Mouse (Mus musculus) limb, embryonic 10.5 days (tissue): ENCODE data around the gene Dlx4. TPM values are rescaled to one million over a fixed set of nuclear protein-coding genes. Genes with fewer than 3 reads are reported as not detected.

Source experiments
- DNase-seq: peaks from one replicate; pipeline ENCODE4 v3.0.0-alpha.2; 2017; ENCODE audit warnings: low spot score
- H3K27ac ChIP-seq: fragments of 300-500 bp; sonication (generic); 2 replicates; pipeline ENCODE4 v1.5.1; 2016; ENCODE audit warnings: mild to moderate bottlenecking
- H3K27me3 ChIP-seq: fragments of 300-500 bp; sonication (generic); 2 replicates; pipeline ENCODE4 v1.6.1; 2016; ENCODE audit warnings: low read depth, mild to moderate bottlenecking; ENCODE audit not compliant: poor library complexity, severe bottlenecking
- H3K36me3 ChIP-seq: fragments of 300-500 bp; sonication (generic); 2 replicates; pipeline ENCODE4 v1.6.1; 2016; ENCODE audit warnings: mild to moderate bottlenecking, moderate library complexity
- H3K4me1 ChIP-seq: fragments of 300-500 bp; sonication (generic); 2 replicates; pipeline ENCODE4 v1.6.1; 2016
- H3K4me3 ChIP-seq: fragments of 300-500 bp; sonication (generic); 2 replicates; pipeline ENCODE4 v1.5.1; 2016; ENCODE audit warnings: mild to moderate bottlenecking, moderate library complexity
- H3K9me3 ChIP-seq: fragments of 300-500 bp; sonication (generic); replicated peaks from 2 replicates; pipeline ENCODE4 v1.6.1; 2016; ENCODE audit warnings: mild to moderate bottlenecking
- WGBS: fragments of 180-500 bp; shearing (Covaris S2); methylation state at CpG from one replicate; pipeline ENCODE4 v1.1.7; 2016; 5-methylcytosine and 5-hydroxymethylcytosine counted together
- polyA plus RNA-seq: library from polyadenylated mRNA; unstranded; fragments of >200 nt; fragmentation: Nextera tagmentation; extraction: Ambion mirVana; gene quantifications from 2 replicates; pipeline ENCODE4 v1.2.1, GENCODE M21; 2016

Gene Dlx4
- polyA plus RNA-seq, 1 experiment from 2014 or later: 0.85 TPM

- DNase-seq: no peak
- H3K27ac ChIP-seq: no peak overlapping the region
- H3K4me1 ChIP-seq: peaks cover 56% of the 10 kb centered on the region
- 74% methylated on average over 6 of the region's 6 CpGs for WGBS
- H3K9me3 ChIP-seq: no peaks in the 10 kb centered on the region
- H3K27me3 ChIP-seq: peaks cover 68% of the 10 kb centered on the region
- H3K36me3 ChIP-seq: no peaks in the 10 kb centered on the region
- no peak overlapping the region for H3K4me3 ChIP-seq
Observed at GRCm38 (mm10) chr11:95133321-95133720, 12.7 kb downstream of the Dlx4 start.

- Histone ChIP-seq H3K4me3 (no peak overlapping the region), H3K36me3 (no peaks in the 10 kb centered on the region), H3K9me3 (no peaks in the 10 kb centered on the region), H3K27ac (no peak overlapping the region), H3K27me3 (peaks cover 63% of the 10 kb centered on the region), H3K4me1 (peaks cover 52% of the 10 kb centered on the region)
- no peak for DNase-seq
- WGBS: 64% methylated on average over 17 of the region's 17 CpGs
Observed at GRCm38 (mm10) chr11:95130668-95131252, 15.3 kb downstream of the Dlx4 start.

GRCm38 (mm10) chr11:95128359-95128758, 17.7 kb downstream of the Dlx4 start:
- Histone ChIP-seq H3K9me3 (no peaks in the 10 kb centered on the region), H3K27me3 (peaks cover 73% of the 10 kb centered on the region), H3K4me1 (peaks cover 53% of the 10 kb centered on the region), H3K4me3 (no peak overlapping the region), H3K27ac (no peak overlapping the region), H3K36me3 (no peaks in the 10 kb centered on the region)
- WGBS: 54% methylated on average over 11 of the region's 11 CpGs
- no peak for DNase-seq

GRCm38 (mm10) chr11:95126272-95127245, 19.5 kb downstream of the Dlx4 start:
- peak overlapping the region; percentile 56; the same call in 1 of the 2 replicates for H3K27ac ChIP-seq
- H3K4me1 ChIP-seq: peaks cover 55% of the 10 kb centered on the region
- no peaks in the 10 kb centered on the region for H3K9me3 ChIP-seq
- H3K36me3 ChIP-seq: no peaks in the 10 kb centered on the region
- under 1% methylated on average over 20 of the region's 20 CpGs for WGBS
- peak; percentile 66 for DNase-seq
- H3K27me3 ChIP-seq: peaks cover 90% of the 10 kb centered on the region
- H3K4me3 ChIP-seq: peak overlapping the region; percentile 33

GRCm38 (mm10) chr11:95125366-95125948, 20.6 kb downstream of the Dlx4 start:
- Histone ChIP-seq H3K27ac (no peak overlapping the region), H3K4me1 (peaks cover 62% of the 10 kb centered on the region), H3K36me3 (no peaks in the 10 kb centered on the region), H3K9me3 (no peaks in the 10 kb centered on the region), H3K27me3 (peaks cover 95% of the 10 kb centered on the region), H3K4me3 (no peak overlapping the region)
- 7% methylated on average over 7 of the region's 7 CpGs for WGBS
- no peak for DNase-seq

- Histone ChIP-seq H3K9me3 (no peaks in the 10 kb centered on the region), H3K4me3 (peak overlapping the region; percentile 54; the same call in 1 of the 2 replicates), H3K36me3 (no peaks in the 10 kb centered on the region), H3K27ac (no peak overlapping the region), H3K4me1 (peaks cover 59% of the 10 kb centered on the region), H3K27me3 (peaks cover 99% of the 10 kb centered on the region)
- DNase-seq: no peak
- WGBS: 27% methylated on average over 6 of the region's 6 CpGs
Observed at GRCm38 (mm10) chr11:95122100-95122489, 24.0 kb downstream of the Dlx4 start.

- Histone ChIP-seq H3K27me3 (peaks cover 94% of the 10 kb centered on the region), H3K4me1 (peaks cover 53% of the 10 kb centered on the region), H3K27ac (peak overlapping the region; percentile 17), H3K9me3 (no peaks in the 10 kb centered on the region), H3K4me3 (peak overlapping the region; percentile 54), H3K36me3 (no peaks in the 10 kb centered on the region)
- 1% methylated on average over 63 of the region's 63 CpGs for WGBS
- DNase-seq: peak; percentile 61
Observed at GRCm38 (mm10) chr11:95121161-95122099, 24.6 kb downstream of the Dlx4 start.

GRCm38 (mm10) chr11:95120633-95121020, 25.4 kb downstream of the Dlx4 start:
- H3K27me3 ChIP-seq: peaks cover 86% of the 10 kb centered on the region
- no peaks in the 10 kb centered on the region for H3K36me3 ChIP-seq
- peak overlapping the region; percentile 54 for H3K4me3 ChIP-seq
- WGBS: under 1% methylated on average over 21 of the region's 21 CpGs
- DNase-seq: no peak
- H3K4me1 ChIP-seq: peaks cover 45% of the 10 kb centered on the region
- no peaks in the 10 kb centered on the region for H3K9me3 ChIP-seq
- H3K27ac ChIP-seq: no peak overlapping the region; the same call in 1 of the 2 replicates

- DNase-seq: peak; percentile 84
- peaks cover 40% of the 10 kb centered on the region for H3K4me1 ChIP-seq
- under 1% methylated on average over 55 of the region's 55 CpGs for WGBS
- no peaks in the 10 kb centered on the region for H3K36me3 ChIP-seq
- peaks cover 81% of the 10 kb centered on the region for H3K27me3 ChIP-seq
- H3K27ac ChIP-seq: peak within 1 kb of the TSS; percentile 42; the same call in 1 of the 2 replicates
- no peaks in the 10 kb centered on the region for H3K9me3 ChIP-seq
- H3K4me3 ChIP-seq: peak within 1 kb of the TSS; percentile 54
Observed at GRCm38 (mm10) chr11:95119990-95120632, 26.0 kb downstream of the Dlx4 start, which contains the start of gene Dlx3. Dlx3 (plus strand) TSS chr11:95120119.

GRCm38 (mm10) chr11:95118505-95118904, 27.6 kb downstream of the Dlx4 start:
- H3K4me3 ChIP-seq: 0 out of 2 replicates have a peak overlapping the region, but pooled peaks have one; percentile 3
- DNase-seq: peak; percentile 85
- no peaks in the 10 kb centered on the region for H3K9me3 ChIP-seq
- H3K27ac ChIP-seq: no peak overlapping the region
- H3K27me3 ChIP-seq: peaks cover 68% of the 10 kb centered on the region
- no peaks in the 10 kb centered on the region for H3K36me3 ChIP-seq
- 5% methylated on average over 8 of the region's 8 CpGs for WGBS
- peaks cover 34% of the 10 kb centered on the region for H3K4me1 ChIP-seq

- no peaks in the 10 kb centered on the region for H3K9me3 ChIP-seq
- peaks cover 59% of the 10 kb centered on the region for H3K27me3 ChIP-seq
- peak; percentile 88 for DNase-seq
- no peak overlapping the region for H3K4me3 ChIP-seq
- no peaks in the 10 kb centered on the region for H3K36me3 ChIP-seq
- WGBS: 4% methylated on average over 6 of the region's 6 CpGs
- H3K4me1 ChIP-seq: peaks cover 37% of the 10 kb centered on the region
- H3K27ac ChIP-seq: no peak overlapping the region
Observed at GRCm38 (mm10) chr11:95117030-95117429, 29.0 kb downstream of the Dlx4 start.
